Mouse (Mus musculus) 416B (cell line): ENCODE measurements around the gene Olfr1467.

Experiments
- DNase-seq: peaks from one replicate; pipeline ENCODE4 v3.0.0; 2011; ENCODE audit warnings: low read depth

The Olfr1467 gene

GRCm38 (mm10) chr19:13361936-13362335 is at the start of gene Olfr1467:
Olfr1467 (plus strand) TSS chr19:13362236.
- DNase-seq, result no peak

DNA sequence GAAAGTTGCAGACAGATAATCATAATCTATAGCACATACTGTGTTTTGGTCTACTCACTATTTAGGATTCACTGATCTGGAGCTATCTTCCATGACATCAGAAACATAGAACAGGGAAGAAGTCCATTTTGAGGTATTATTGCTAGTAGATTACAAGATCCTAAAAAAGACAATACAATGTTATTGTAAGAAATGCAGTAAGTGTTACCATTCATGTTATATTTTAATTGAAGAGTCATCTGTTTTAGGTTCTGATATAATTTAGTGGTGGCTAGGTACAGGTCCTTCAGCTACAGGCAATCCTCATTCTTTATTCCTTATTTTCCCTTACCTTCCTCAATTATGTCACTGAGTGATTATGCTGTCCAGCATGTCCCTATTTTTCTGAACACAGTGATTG is 46.6 kb upstream of the Olfr1467 start, which contains the start of gene Olfr1465:
TSS of gene Olfr1465 (minus strand) at position 101 of the 400 bp plus-strand sequence.
- DNase-seq, result no peak

- DNase-seq, result no peak
Measured at GRCm38 (mm10) chr19:13338562-13338961, 23.5 kb upstream of the Olfr1467 start, which contains the start of gene Olfr1466. Olfr1466 (plus strand) TSS chr19:13338862.

DNA sequence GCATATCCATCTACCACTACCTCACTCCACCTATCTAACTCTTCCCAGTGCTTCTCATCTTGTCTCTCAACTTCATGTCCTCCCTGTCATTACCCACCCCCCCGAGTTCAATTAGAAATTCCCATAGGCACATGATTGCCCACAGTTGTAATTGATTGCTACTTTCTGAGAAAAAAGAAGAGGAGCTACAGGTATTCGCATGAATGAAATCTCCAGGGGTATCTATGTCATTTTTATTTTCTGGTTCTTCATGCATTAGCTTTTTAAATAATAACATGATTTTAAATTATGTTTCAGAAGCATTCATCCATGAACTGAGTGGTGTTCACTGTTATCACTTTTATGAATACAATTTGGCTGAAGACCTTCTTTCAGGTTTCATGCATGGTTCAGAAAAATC is 45.5 kb downstream of the Olfr1467 start, which contains the start of gene Olfr1469:
TSS of gene Olfr1469 (plus strand) at position 301 of the 400 bp plus-strand sequence.
- no peak for DNase-seq
